Mouse (Mus musculus): ENCODE data around the gene Nrtn. TPM values are rescaled to one million over a fixed set of nuclear protein-coding genes. Genes with fewer than 3 reads are reported as not detected.

Gene Nrtn
- total RNA-seq, 2 experiments from 2014 or later: 3.8 to 4.1 TPM

GRCm38 (mm10) chr17:56729151-56729550 is 28.2 kb downstream of the Nrtn start:
- intact Hi-C loops (cut with DNase I): no loop called here
- DNase-seq (ENCODE audit: low spot score in 2 of 2): no peak

DNA sequence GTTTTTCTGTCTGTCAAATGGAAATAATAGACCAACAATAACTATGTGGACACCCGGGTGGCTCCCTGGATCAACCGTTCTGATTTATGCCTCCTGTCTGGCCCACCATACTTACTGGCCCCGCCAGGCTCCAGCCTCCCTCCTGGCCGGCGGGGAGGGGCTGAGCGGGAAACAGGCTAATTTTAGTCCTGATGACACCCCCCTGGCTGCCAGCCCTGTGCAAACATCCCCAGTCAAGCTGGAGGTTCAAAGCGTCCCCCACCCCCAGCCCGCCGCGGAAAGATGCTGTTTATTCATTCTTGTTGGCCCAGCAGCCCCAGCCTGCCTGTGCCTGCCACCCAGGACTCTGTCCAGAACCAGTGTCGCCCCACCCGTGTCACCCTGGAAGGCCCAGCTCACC is 29.2 kb downstream of the Nrtn start:
- intact Hi-C loops (cut with DNase I): no loop called here
- DNase-seq (ENCODE audit: low spot score in 2 of 2): no peak

GRCm38 (mm10) chr17:56727659-56728058 is 29.7 kb downstream of the Nrtn start:
- intact Hi-C loops (cut with DNase I): no loop called here

GRCm38 (mm10) chr17:56727029-56727649 is 30.2 kb downstream of the Nrtn start:
- intact Hi-C loops (cut with DNase I): no loop called here
- DNase-seq (ENCODE audit: low spot score in 2 of 2): no peak

More at GRCm38 (mm10) chr17:56727659-56728058, 29.7 kb downstream of the Nrtn start:
- DNase-seq (ENCODE audit: low spot score in 2 of 2): no peak

DNA sequence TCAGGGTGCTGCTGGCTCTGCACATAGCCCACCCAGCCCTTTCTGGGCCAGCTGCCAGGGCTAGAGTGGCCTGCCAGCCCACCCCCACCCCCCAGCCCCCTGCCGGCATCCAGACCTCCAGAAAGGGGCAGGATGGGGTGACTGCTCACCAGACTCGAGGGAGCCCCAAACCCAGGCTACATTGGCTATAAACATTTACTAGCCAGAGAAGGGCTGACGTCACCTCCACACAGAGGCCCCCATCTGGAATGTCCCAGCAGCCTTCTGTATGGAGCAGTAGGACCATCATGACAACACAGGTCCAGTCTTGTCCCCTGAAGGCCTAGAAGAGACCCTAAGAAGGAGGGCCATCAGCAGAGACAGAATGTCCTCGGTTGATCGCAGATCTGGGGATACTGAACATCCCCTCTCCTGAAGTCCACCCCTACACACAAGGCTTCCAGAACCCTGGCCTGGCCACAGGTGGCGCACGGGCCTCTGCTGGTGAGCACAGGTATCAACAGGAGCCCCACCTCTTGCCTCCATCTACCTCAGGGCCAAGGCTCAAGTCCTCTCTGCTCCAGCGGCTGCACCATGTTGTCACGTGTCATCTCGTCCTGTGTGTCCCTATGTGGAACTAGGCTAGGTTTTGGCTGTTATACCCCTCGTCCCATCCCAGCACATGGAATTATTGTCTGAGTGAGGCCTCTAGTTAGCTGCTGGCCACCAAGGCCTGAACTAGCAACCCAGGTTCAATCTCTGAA is 33.7 kb downstream of the Nrtn start:
- intact Hi-C loops (cut with DNase I): no loop called here
- DNase-seq (ENCODE audit: low spot score in 2 of 2): no peak

GRCm38 (mm10) chr17:56722441-56722840 is 34.9 kb downstream of the Nrtn start:
- DNase-seq (ENCODE audit: low spot score in 2 of 2): no peak
- intact Hi-C loops (cut with DNase I): no loop called here

GRCm38 (mm10) chr17:56717363-56718058 is 39.8 kb downstream of the Nrtn start, which contains the start of the genes Ndufa11 and Vmac:
Ndufa11 (plus strand) TSS chr17:56717767.
Vmac (minus strand) TSS chr17:56718022.
- intact Hi-C loops (cut with DNase I): loop anchor here (5.0 kb wide), 1 partner anchor 45 kb away; the partner anchor contains the start of gene Dus3l
- DNase-seq (ENCODE audit: low spot score in 2 of 2): peak; percentile 93 to 96

DNA sequence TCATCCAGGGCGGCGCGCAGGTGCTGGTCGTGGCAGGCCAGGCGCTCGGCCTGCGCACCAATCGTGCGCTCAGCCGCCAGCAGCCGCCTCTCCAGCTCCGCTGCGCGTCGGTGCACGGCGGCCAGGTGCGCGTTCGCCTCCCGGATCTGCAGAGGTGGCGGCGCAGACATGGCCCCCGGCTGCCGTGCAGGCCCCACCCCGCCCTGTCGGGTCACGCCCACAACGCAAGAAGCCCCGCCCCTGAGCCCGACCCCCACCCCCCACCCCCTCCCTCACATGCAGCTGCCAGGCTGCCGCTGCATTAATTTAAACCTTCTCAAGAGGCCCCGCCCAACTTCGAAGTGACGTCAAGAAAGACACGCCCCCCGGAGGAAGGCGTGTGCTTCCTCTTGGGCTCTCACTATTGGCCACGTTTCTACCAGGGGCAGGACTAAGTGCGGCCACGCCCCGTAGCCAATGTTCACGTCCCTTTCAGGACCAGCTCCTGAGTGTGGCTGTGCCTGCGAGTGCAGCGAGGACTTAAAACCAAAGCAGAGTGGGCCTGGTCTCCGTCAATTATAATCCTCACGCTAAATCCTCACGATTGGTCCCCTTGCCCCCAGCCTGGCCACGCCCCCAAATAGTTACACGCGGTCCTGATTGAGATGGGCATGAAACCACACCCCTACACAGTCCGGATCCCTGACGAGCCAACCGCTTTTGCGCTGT is 40.5 kb downstream of the Nrtn start:
- intact Hi-C loops (cut with DNase I): loop anchor here (5.0 kb wide), 1 partner anchor 45 kb away; the partner anchor contains the start of gene Dus3l

DNA sequence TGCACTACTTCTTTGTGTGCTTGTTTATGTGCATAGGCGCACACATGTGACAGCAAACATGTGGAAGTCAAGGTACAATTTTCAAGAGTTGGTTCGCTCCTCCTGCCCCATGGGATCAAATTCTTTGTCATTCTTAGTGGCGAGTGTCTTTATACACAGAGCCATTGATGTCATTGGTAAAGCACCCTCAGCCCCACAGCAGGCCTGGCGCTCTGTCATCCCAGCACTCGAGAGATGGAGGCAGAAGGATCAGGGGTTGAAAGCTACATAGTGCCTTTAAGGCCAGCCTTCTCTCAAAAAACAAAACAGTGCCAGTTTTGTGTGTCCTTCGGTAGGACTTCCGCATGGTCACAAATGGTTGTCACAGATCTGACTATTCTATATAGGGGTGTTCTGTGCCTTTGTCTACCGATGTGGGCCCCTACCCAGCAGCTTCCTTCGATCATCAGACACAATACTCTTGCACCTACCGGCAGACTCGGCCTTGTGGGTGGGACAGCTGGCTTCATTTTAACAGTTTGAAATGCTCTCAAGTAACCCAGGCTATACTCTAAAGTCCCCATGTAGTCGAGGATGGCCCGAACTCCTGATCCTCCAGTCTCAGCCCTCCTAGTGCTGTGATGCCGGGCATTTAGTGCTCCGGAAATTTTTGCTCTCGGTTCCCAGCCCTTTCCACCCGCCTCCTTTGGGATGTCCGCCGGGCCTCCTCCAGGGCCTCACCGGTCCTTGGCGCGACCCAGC is 41.2 kb downstream of the Nrtn start:
- DNase-seq (ENCODE audit: low spot score in 2 of 2): no peak
- intact Hi-C loops (cut with DNase I): loop anchor here (5.0 kb wide), 1 partner anchor 46 kb away; the partner anchor contains the start of gene Dus3l

More for the DNA sequence above, 40.5 kb downstream of the Nrtn start:
- peak; percentile 97 to 99 for DNase-seq (ENCODE audit: low spot score in 2 of 2)

DNA sequence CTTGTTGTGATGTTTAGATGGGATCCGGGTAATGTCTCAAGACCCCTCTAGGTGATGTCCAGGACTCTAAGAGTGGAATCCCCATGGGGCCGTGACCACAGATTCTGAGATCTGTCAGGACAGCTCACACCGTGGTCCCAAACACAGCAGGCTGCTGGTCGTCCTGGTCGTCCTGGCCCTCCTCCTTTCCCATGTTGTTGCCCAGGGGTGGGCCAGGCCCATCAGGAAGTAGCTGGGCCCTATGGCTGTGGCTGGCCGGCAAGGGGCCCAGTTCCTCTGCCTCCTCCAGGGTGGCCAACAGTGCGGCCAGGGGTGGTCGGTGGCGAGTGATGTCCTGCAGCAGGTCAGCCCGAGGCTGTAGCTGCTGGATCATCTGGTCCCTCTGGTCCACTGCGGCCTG is 42.0 kb downstream of the Nrtn start:
- intact Hi-C loops (cut with DNase I): loop anchor here (5.0 kb wide), 1 partner anchor 47 kb away; the partner anchor contains the start of gene Dus3l

DNA sequence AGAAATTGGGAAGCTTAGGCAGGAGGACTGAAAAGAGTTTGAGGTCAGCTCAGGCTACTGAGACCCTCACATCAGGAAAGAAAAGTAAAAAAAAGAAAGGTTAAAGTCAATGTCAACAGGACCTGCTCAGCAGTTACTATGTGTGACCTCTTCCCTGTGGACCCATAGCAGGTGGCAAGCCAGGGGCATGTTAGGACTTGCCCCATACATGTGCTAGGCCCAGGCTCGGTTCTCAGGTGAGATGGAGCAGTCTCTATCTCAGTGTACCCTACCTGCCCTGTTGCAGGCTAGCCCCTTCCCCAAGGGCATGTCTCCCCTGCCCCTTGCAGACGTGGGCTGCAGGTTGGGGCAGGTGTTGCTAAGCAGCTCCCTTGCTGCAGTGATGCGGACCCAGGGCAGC is 47.6 kb downstream of the Nrtn start:
- DNase-seq (ENCODE audit: low spot score in 2 of 2): no peak
- intact Hi-C loops (cut with DNase I): no loop called here

More for the DNA sequence above, 42.0 kb downstream of the Nrtn start:
- DNase-seq (ENCODE audit: low spot score in 2 of 2): no peak

DNA sequence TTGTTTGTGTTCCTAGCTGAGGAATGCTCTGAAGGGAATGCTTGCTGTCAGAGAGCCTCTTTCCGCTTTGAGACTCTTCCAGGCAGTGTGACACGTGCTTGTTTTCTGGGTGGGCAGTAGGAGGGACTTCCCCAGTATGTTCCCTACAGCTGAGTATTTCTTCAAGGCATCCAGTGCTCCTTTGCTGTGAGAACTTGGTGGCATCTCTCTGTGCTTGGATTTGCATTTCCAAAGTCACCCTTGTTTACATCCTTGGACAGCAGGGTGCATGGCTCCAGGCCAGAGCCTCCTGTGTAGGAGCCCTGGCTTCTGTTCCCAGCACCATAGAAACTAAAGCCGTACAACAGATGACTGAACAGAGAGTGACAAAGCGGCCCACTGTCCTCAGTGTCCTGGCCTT is 48.6 kb downstream of the Nrtn start:
- intact Hi-C loops (cut with DNase I): no loop called here
- DNase-seq (ENCODE audit: low spot score in 2 of 2): no peak

- intact Hi-C loops (cut with DNase I): no loop called here
- no peak for DNase-seq (ENCODE audit: low spot score in 2 of 2)
These were observed 50.8 kb downstream of the Nrtn start for GRCm38 (mm10) chr17:56706515-56706914.

GRCm38 (mm10) chr17:56703038-56703437 is 54.3 kb downstream of the Nrtn start:
- intact Hi-C loops (cut with DNase I): no loop called here
- DNase-seq (ENCODE audit: low spot score in 2 of 2): no peak

Other genes starting within 250 kb of the Nrtn start
- gene Znrf4, start 245.1 kb downstream of the Nrtn start, total RNA-seq (2021): not detected
- 1 to 10 TPM; 1.7 to 1.9 TPM for gene Gm20219, start 203.1 kb downstream of the Nrtn start, total RNA-seq (2021)
- gene Safb2, start 172.9 kb downstream of the Nrtn start, total RNA-seq (2021): 100 to 1,000 TPM in 1 of 2 experiments, 10 to 100 TPM in 1; 87.2 to 110 TPM
- gene Safb, start 172.7 kb downstream of the Nrtn start, total RNA-seq (2021): 100 to 1,000 TPM; 128 to 147 TPM
- gene 2410015M20Rik, start 147.8 kb downstream of the Nrtn start, total RNA-seq (2021): 100 to 1,000 TPM; 135 to 142 TPM
- gene Rpl36, start 144.1 kb downstream of the Nrtn start, total RNA-seq (2021): 100 to 1,000 TPM; 334 to 355 TPM
- gene Lonp1, start 130.6 kb downstream of the Nrtn start, total RNA-seq (2021): 10 to 100 TPM; 63.0 to 63.1 TPM
- gene Catsperd, start 129.4 kb downstream of the Nrtn start, total RNA-seq (2021): under 1 TPM; 0.73 TPM
- 10 to 100 TPM; 88.4 to 91.3 TPM for gene Ranbp3, start 84.2 kb downstream of the Nrtn start, total RNA-seq (2021)
- 100 to 1,000 TPM; 227 to 237 TPM for gene Ndufa11, start 39.8 kb downstream of the Nrtn start, total RNA-seq (2021)
- gene Vmac, start 39.5 kb downstream of the Nrtn start, total RNA-seq (2021): 10 to 100 TPM; 11.0 to 12.3 TPM
- 10 to 100 TPM; 64.1 to 64.6 TPM for gene Dus3l, start 7.2 kb upstream of the Nrtn start, total RNA-seq (2021)
- gene Prr22, start 12.7 kb upstream of the Nrtn start, total RNA-seq (2021): 1 to 10 TPM; 1.1 to 1.2 TPM
- gene Rfx2, start 73.5 kb upstream of the Nrtn start, total RNA-seq (2021): 1 to 10 TPM; 2.1 to 3.9 TPM
- gene Acsbg2, start 116.9 kb upstream of the Nrtn start, total RNA-seq (2021): not detected
- not detected for gene 1700061G19Rik, start 117.9 kb upstream of the Nrtn start, total RNA-seq (2021)
- gene Mllt1, start 177.9 kb upstream of the Nrtn start, total RNA-seq (2021): 10 to 100 TPM; 69.5 to 71.8 TPM
- gene Acer1, start 224.6 kb upstream of the Nrtn start, total RNA-seq (2021): not detected
- gene Clpp, start 232.8 kb upstream of the Nrtn start, total RNA-seq (2021): 10 to 100 TPM; 56.1 to 67.9 TPM
- gene Alkbh7, start 239.8 kb upstream of the Nrtn start, total RNA-seq (2021): 10 to 100 TPM; 23.1 to 23.7 TPM
- not detected for gene Pspn, start 242.5 kb upstream of the Nrtn start, total RNA-seq (2021)

Data from left cerebral cortex, postnatal 25 days (tissue).